ENCODE assay signal across 8 mouse cellular contexts in the genomic region with DNA sequence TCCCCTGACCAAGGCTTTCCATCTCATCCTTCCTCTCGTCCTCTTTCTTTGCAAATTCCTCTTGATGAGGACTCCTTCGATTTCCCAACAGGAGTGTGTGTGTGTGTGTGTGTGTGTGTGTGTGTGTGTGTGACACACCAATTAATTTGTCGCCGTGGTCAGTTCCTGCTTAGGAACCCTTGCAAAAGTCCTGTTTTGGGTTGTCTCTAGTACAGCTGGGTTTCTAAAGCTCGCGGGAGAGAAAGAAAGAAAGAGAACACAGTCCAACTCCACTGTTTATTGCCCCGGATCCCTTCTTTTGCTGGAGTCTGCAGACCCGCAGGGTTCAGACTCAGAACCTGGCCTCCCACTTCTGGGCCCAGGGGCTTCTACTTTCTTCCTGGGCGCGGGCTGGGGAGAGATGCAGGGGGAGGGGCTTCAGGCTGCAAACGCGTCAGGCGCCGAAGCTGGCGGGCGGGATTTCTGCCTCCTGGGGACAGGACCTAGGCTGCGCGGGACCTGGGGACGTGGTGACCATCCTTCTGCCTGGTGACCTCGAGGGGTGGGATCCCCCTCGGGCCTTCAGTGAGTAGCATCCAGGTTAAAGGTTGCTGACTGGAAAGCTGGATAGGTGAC. TPM values are rescaled to one million over a fixed set of nuclear protein-coding genes. Genes with fewer than 3 reads are reported as not detected.
DNase-seq lines count a peak whose midpoint lies in the region; ATAC-seq and TF ChIP-seq lines count a peak whose summit lies in the region.

No protein-coding gene starts in this region.

- peak; percentile 40 to 43 for DNase-seq in right cerebral cortex, postnatal 10 days (ENCODE audit: low spot score in 2 of 2)
- DNase-seq in right cerebral cortex, postnatal 14 days, result no peak
- no peak for DNase-seq in forebrain, postnatal 0 days
- no peak for DNase-seq in liver, embryonic 14.5 days (ENCODE audit: low read depth in 3 of 3, low spot score in 3 of 3)
- DNase-seq in skeletal muscle tissue, adult 2 months (ENCODE audit: low read depth, low spot score), result peak; percentile 43
- no peak for DNase-seq in cerebellum, postnatal 36 days
- no peak for DNase-seq in right cerebral cortex, postnatal 25 days

- peak overlapping the region; percentile 25 for H3K4me3 ChIP-seq in forebrain, postnatal 0 days (ENCODE audit: low read depth, low read length)
- peak overlapping the region; percentile 30 for H3K4me3 ChIP-seq in hindbrain, embryonic 15.5 days
- H3K4me3 ChIP-seq in liver, embryonic 14.5 days (ENCODE audit: insufficient read depth in 1 of 2, low read depth in 2 of 2, low read length in 2 of 2), result peak overlapping the region; percentile 22 to 33

- H3K9ac ChIP-seq in forebrain, postnatal 0 days, result 0 out of 2 replicates have a peak overlapping the region, but pooled peaks have one; percentile 31
- H3K9ac ChIP-seq in hindbrain, embryonic 15.5 days, result peak overlapping the region; percentile 23; the same call in 1 of the 2 replicates
- H3K9ac ChIP-seq in liver, embryonic 14.5 days (replicated peaks), result no peak overlapping the region

- peak overlapping the region; percentile 2; the same call in 1 of the 2 replicates for H3K27ac ChIP-seq in forebrain, postnatal 0 days (ENCODE audit: low read depth, low read length)
- H3K27ac ChIP-seq in hindbrain, embryonic 15.5 days (replicated peaks), result 0 out of 2 replicates have a peak overlapping the region, but pooled peaks have one; percentile 30
- no peak overlapping the region for H3K27ac ChIP-seq in liver, embryonic 14.5 days

- H3K9me3 ChIP-seq in forebrain, postnatal 0 days (ENCODE audit: low read length), result no peaks in the 10 kb centered on the region
- H3K9me3 ChIP-seq in hindbrain, embryonic 15.5 days, result no peaks in the 10 kb centered on the region
- H3K9me3 ChIP-seq in liver, embryonic 14.5 days (ENCODE audit: control insufficient read depth, low read length), result no peaks in the 10 kb centered on the region

- peaks cover 20% of the 10 kb centered on the region for H3K4me1 ChIP-seq in forebrain, postnatal 0 days (ENCODE audit: insufficient read depth)
- peaks cover 56% of the 10 kb centered on the region for H3K4me1 ChIP-seq in hindbrain, embryonic 15.5 days (replicated peaks)
- no peaks in the 10 kb centered on the region; a peak in 1 of 4 replicates for H3K4me1 ChIP-seq in liver, embryonic 14.5 days (replicated peaks; ENCODE audit: control insufficient read depth in 2 of 2, insufficient read depth in 2 of 2, low read length in 1 of 2)

- H3K27me3 ChIP-seq in forebrain, postnatal 0 days (ENCODE audit: insufficient read depth, low read length), result peaks cover 50% of the 10 kb centered on the region
- peaks cover 22% of the 10 kb centered on the region for H3K27me3 ChIP-seq in hindbrain, embryonic 15.5 days
- peaks cover 68% of the 10 kb centered on the region for H3K27me3 ChIP-seq in liver, embryonic 14.5 days (ENCODE audit: control insufficient read depth, insufficient read depth, low read length)

- TF ChIP-seq CTCF in forebrain, postnatal 0 days (IDR thresholded peaks at IDR 0.05; ENCODE audit: low read depth), result no peak
- TF ChIP-seq CTCF in liver, embryonic 14.5 days (IDR thresholded peaks at IDR 0.05; ENCODE audit: low read depth), result no peak

- under 1% methylated on average over 21 of the region's 21 CpGs for WGBS in forebrain, postnatal 0 days
- under 1% methylated on average over 21 of the region's 21 CpGs for WGBS in hindbrain, embryonic 15.5 days
- under 1% methylated on average over 21 of the region's 21 CpGs for WGBS in liver, embryonic 14.5 days (ENCODE audit: insufficient replicate concordance)

- TF ChIP-seq EP300 in liver, embryonic 14.5 days (IDR thresholded peaks at IDR 0.05; ENCODE audit: low read depth), result no peak

- peak overlapping the region; percentile 35 for H3K4me2 ChIP-seq in forebrain, postnatal 0 days (ENCODE audit: low read depth)
- peak overlapping the region; percentile 31 for H3K4me2 ChIP-seq in hindbrain, embryonic 15.5 days
- peak overlapping the region; percentile 44 for H3K4me2 ChIP-seq in liver, embryonic 14.5 days (ENCODE audit: low read depth)

- H3K36me3 ChIP-seq in forebrain, postnatal 0 days (ENCODE audit: insufficient read depth), result no peaks in the 10 kb centered on the region
- no peaks in the 10 kb centered on the region for H3K36me3 ChIP-seq in hindbrain, embryonic 15.5 days
- H3K36me3 ChIP-seq in liver, embryonic 14.5 days (replicated peaks; ENCODE audit: control insufficient read depth, insufficient read depth, low read depth), result no peaks in the 10 kb centered on the region

- no peak for ATAC-seq in forebrain, postnatal 0 days
- ATAC-seq in hindbrain, embryonic 15.5 days (ENCODE audit: low FRiP score, low read depth), result no peak
- ATAC-seq in liver, embryonic 14.5 days (ENCODE audit: insufficient read depth), result no peak

RNA-seq across cellular contexts. Expression of a gene that starts 2.6 kb away (rescaled TPM):
- total RNA-seq in forebrain, postnatal 0 days (2014; rRNA removed), result 43.9 and 49.9 TPM in 2 replicates
- polyA plus RNA-seq in forebrain, postnatal 0 days (2015; fragmentation: Nextera tagmentation; extraction: Ambion mirVana), result 10.0 and 14.0 TPM in 2 replicates
- 17.1 and 17.4 TPM in 2 replicates for polyA plus RNA-seq in hindbrain, embryonic 15.5 days (2015; fragmentation: Nextera tagmentation; extraction: Ambion mirVana)
- 0.86 and 1.6 TPM in 2 replicates for polyA plus RNA-seq in liver, embryonic 14.5 days (2012; rRNA removed)
- 1.2 and 1.8 TPM in 2 replicates for polyA plus RNA-seq in liver, embryonic 14.5 days (2014; fragmentation: Nextera tagmentation; extraction: Ambion mirVana)

Comparison
In these comparisons a context has a peak if more than half of its experiments do, and no peak if none do; other contexts are left out.
1. DNase-seq: peak in right cerebral cortex, postnatal 10 days (2 of 2) and skeletal muscle tissue, adult 2 months (single experiment); none in right cerebral cortex, postnatal 14 days (single experiment), forebrain, postnatal 0 days (single experiment), liver, embryonic 14.5 days (0 of 3), cerebellum, postnatal 36 days (0 of 2) and right cerebral cortex, postnatal 25 days (single experiment).
2. Peak in every context shown above with its lines, with median percentiles within 50 percentile points of each other: H3K4me2 ChIP-seq and H3K4me3 ChIP-seq.